Mouse (Mus musculus): ENCODE measurements around the gene Mgat5b. TPM values are rescaled to one million over a fixed set of nuclear protein-coding genes. Genes with fewer than 3 reads are reported as not detected.

The Mgat5b gene
- total and polyA plus RNA-seq, 2 experiments from 2014 or later, result 25.0 to 133 TPM

DNA sequence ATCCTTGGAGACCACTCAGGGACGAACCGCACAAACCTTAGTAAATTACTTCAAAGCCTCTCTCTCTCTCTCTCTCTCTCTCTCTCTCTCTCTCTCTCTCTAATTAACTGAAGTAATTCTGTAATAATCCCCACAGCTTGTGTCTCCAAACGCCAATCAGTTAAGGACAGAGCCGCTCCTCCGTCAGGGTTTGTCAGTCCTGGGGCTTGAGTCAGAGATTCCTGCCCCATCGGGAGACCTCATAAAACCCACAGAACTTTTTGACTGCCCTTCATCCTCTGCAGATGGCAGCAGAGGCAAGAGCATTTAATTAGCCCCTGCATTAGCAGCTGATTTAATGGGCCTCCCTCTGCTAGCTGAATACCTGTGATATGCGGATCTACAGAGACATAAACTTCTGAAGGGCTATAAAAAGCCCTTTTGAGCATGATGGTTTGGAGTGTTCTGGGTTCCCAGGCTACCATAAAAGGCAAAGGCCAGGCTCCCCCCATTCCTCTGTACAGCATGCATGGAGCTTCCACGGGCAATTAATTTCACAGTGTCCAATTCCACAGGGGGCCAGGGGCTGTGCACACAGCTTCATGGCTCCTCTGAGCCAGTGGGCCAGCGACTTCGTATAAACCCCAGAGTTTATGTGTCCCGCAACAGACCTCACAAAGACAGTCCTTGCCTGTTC lies 117.1 kb downstream of the Mgat5b start:
- no peak overlapping the region for H3K4me3 ChIP-seq (ENCODE audit: low read length)
- ATAC-seq, result no peak
- no peak overlapping the region for H3K27ac ChIP-seq
- no peak overlapping the region for H3K4me2 ChIP-seq (ENCODE audit: low read depth, low read length)
- WGBS, result 35% methylated on average over 11 of the region's 11 CpGs
- 0 out of 2 replicates have a peak, but pooled peaks have one; percentile 10 for TF ChIP-seq CTCF (IDR thresholded peaks at IDR 0.05; ENCODE audit: low read depth)
- DNase-seq (ENCODE audit: low spot score), result no peak
- H3K27me3 ChIP-seq (ENCODE audit: insufficient read depth, low read length), result no peaks in the 10 kb centered on the region
- peaks cover 4% of the 10 kb centered on the region; the same call in 1 of the 2 replicates for H3K4me1 ChIP-seq (ENCODE audit: insufficient read depth, low read length)
- H3K9ac ChIP-seq (replicated peaks; ENCODE audit: low read length), result no peak overlapping the region
- no peaks in the 10 kb centered on the region for H3K9me3 ChIP-seq (ENCODE audit: low read length)
- no peaks in the 10 kb centered on the region for H3K36me3 ChIP-seq (ENCODE audit: insufficient read depth, low read length)

Other genes with a start within 250 kb of the Mgat5b start
- not detected in 2 replicates for gene St6galnac1, start 143.4 kb upstream of the Mgat5b start, total RNA-seq (2014; rRNA removed)
- gene St6galnac1, start 143.4 kb upstream of the Mgat5b start, polyA plus RNA-seq (2015; fragmentation: Nextera tagmentation; extraction: Ambion mirVana), result not detected in 2 replicates
- gene Mxra7, start 90.8 kb upstream of the Mgat5b start, total RNA-seq (2014; rRNA removed), result 36.6 and 38.3 TPM in 2 replicates
- 41.9 and 50.2 TPM in 2 replicates for gene Mxra7, start 90.8 kb upstream of the Mgat5b start, polyA plus RNA-seq (2015; fragmentation: Nextera tagmentation; extraction: Ambion mirVana)
- 30.1 and 43.2 TPM in 2 replicates for gene Mettl23, start 75.6 kb upstream of the Mgat5b start, total RNA-seq (2014; rRNA removed)
- 50.8 and 54.4 TPM in 2 replicates for gene Mettl23, start 75.6 kb upstream of the Mgat5b start, polyA plus RNA-seq (2015; fragmentation: Nextera tagmentation; extraction: Ambion mirVana)
- 31.9 and 37.5 TPM in 2 replicates for gene Jmjd6, start 75.4 kb upstream of the Mgat5b start, total RNA-seq (2014; rRNA removed)
- gene Jmjd6, start 75.4 kb upstream of the Mgat5b start, polyA plus RNA-seq (2015; fragmentation: Nextera tagmentation; extraction: Ambion mirVana), result 48.1 and 48.6 TPM in 2 replicates
- 38.7 and 45.6 TPM in 2 replicates for gene Mfsd11, start 66.4 kb upstream of the Mgat5b start, total RNA-seq (2014; rRNA removed)
- gene Mfsd11, start 66.4 kb upstream of the Mgat5b start, polyA plus RNA-seq (2015; fragmentation: Nextera tagmentation; extraction: Ambion mirVana), result 56.8 and 62.8 TPM in 2 replicates
- 228 and 253 TPM in 2 replicates for gene Srsf2, start 65.8 kb upstream of the Mgat5b start, total RNA-seq (2014; rRNA removed)
- gene Srsf2, start 65.8 kb upstream of the Mgat5b start, polyA plus RNA-seq (2015; fragmentation: Nextera tagmentation; extraction: Ambion mirVana), result 454 and 491 TPM in 2 replicates
- gene Sec14l1, start 196.3 kb downstream of the Mgat5b start, total RNA-seq (2014; rRNA removed), result 69.1 and 74.1 TPM in 2 replicates
- gene Sec14l1, start 196.3 kb downstream of the Mgat5b start, polyA plus RNA-seq (2015; fragmentation: Nextera tagmentation; extraction: Ambion mirVana), result 47.0 and 47.3 TPM in 2 replicates

All from hindbrain, postnatal 0 days (tissue).